Mouse (Mus musculus) CH12.LX (cell line): ENCODE results near the gene Cep70. TPM values are rescaled to one million over a fixed set of nuclear protein-coding genes. Genes with fewer than 3 reads are reported as not detected.

Experiments used
- DNase-seq: peaks from one replicate; pipeline ENCODE4 v3.0.0-alpha.2; 2013; ENCODE audit errors: extremely low read depth
- H3K27ac ChIP-seq: 2 replicates; pipeline ENCODE4 v1.5.1; 2012; ENCODE audit warnings: low read depth, mild to moderate bottlenecking, control low read depth, moderate library complexity; ENCODE audit not compliant: insufficient read depth
- H3K27me3 ChIP-seq: replicated peaks from 2 replicates; pipeline ENCODE3; 2012; ENCODE audit warnings: inconsistent platforms
- H3K36me3 ChIP-seq, 2 experiments: replicated peaks in 1 of 2; 2 replicates each; pipeline versions ENCODE3 to v1.6.1; 2012; ENCODE audit warnings: inconsistent platforms in 1 of 2, low read length in 1 of 2, mild to moderate bottlenecking in 1 of 2, mixed read lengths in 1 of 2, moderate library complexity in 1 of 2; ENCODE audit not compliant: control insufficient read depth in 1 of 2, insufficient read depth in 1 of 2
- H3K4me1 ChIP-seq, 2 experiments: 2 replicates each; pipeline ENCODE4 v1.6.1; 2012; ENCODE audit warnings: inconsistent platforms in 1 of 2, moderate library complexity in 1 of 2; ENCODE audit not compliant: insufficient read depth in 2 of 2, control insufficient read depth in 1 of 2
- H3K4me2 ChIP-seq: 2 replicates; pipeline ENCODE4 v1.6.1; 2012; ENCODE audit warnings: low read depth, mild to moderate bottlenecking, control low read depth; ENCODE audit not compliant: poor library complexity, insufficient read depth, severe bottlenecking
- H3K4me3 ChIP-seq, 3 experiments: fragments of 150-350 bp in 1 of 3; sonication (generic) in 1 of 3; replicated peaks in 1 of 3; 2 replicates each; pipeline versions ENCODE3 to v1.5.1; 2011 to 2012; ENCODE audit warnings: low read depth in 2 of 3, low read length in 2 of 3, mild to moderate bottlenecking in 2 of 3, moderate library complexity in 2 of 3, control low read depth in 1 of 3, improper control_type of control experiment in 1 of 3, inconsistent platforms in 1 of 3, mixed read lengths in 1 of 3; ENCODE audit not compliant: poor library complexity in 1 of 3
- H3K79me2 ChIP-seq: replicated peaks from 2 replicates; pipeline ENCODE4 v1.6.1; 2012; ENCODE audit warnings: mild to moderate bottlenecking, moderate library complexity; ENCODE audit not compliant: control insufficient read depth, poor library complexity, insufficient read depth, severe bottlenecking; ENCODE audit errors: extremely low read depth
- H3K9ac ChIP-seq: 2 replicates; pipeline ENCODE4 v1.6.1; 2012; ENCODE audit warnings: low read depth, mild to moderate bottlenecking, control low read depth, moderate library complexity; ENCODE audit not compliant: insufficient read depth
- H3K9me3 ChIP-seq: replicated peaks from 2 replicates; pipeline ENCODE3; 2012; ENCODE audit warnings: low read length, inconsistent platforms, mixed read lengths
- BHLHE40 ChIP-seq: IDR thresholded peaks from 2 replicates; pipeline ENCODE4 v1.6.1; 2011; ENCODE audit warnings: mild to moderate bottlenecking, low read depth, low read length, improper control_type of control experiment
- CHD1 ChIP-seq: IDR thresholded peaks from 2 replicates; pipeline ENCODE4 v1.6.1; 2012; ENCODE audit warnings: low read depth, low read length, improper control_type of control experiment, inconsistent platforms
- CHD2 ChIP-seq: IDR thresholded peaks from 2 replicates; pipeline ENCODE4 v1.6.1; 2011; ENCODE audit warnings: low read length, improper control_type of control experiment
- CTCF ChIP-seq, 2 experiments: IDR thresholded peaks in 1 of 2; conservative IDR thresholded peaks in 1 of 2; 2 replicates each; pipeline ENCODE4 v1.5.1; 2011 to 2012; ENCODE audit warnings: low read depth in 2 of 2, low read length in 2 of 2, improper control_type of control experiment in 1 of 2, inconsistent platforms in 1 of 2, mild to moderate bottlenecking in 1 of 2, moderate library complexity in 1 of 2
- E2F4 ChIP-seq: IDR thresholded peaks from 2 replicates; pipeline ENCODE4 v1.6.1; 2011; ENCODE audit warnings: low read depth, low read length, improper control_type of control experiment; ENCODE audit not compliant: insufficient replicate concordance
- ELF1 ChIP-seq: IDR thresholded peaks from 2 replicates; pipeline ENCODE4 v1.6.1; 2014; ENCODE audit warnings: low read depth, mild to moderate bottlenecking, inconsistent platforms, low read length, improper control_type of control experiment
- EP300 ChIP-seq: IDR thresholded peaks from 2 replicates; pipeline ENCODE4 v1.6.1; 2011; ENCODE audit warnings: low read length, improper control_type of control experiment
- ETS1 ChIP-seq: conservative IDR thresholded peaks from 2 replicates; pipeline ENCODE4 v1.6.1; 2012; ENCODE audit warnings: low read depth, mild to moderate bottlenecking, inconsistent platforms, low read length, improper control_type of control experiment, moderate library complexity
- GABPA ChIP-seq: IDR thresholded peaks from 2 replicates; pipeline ENCODE4 v1.6.1; 2012; ENCODE audit warnings: low read depth, low read length, improper control_type of control experiment, inconsistent platforms; ENCODE audit not compliant: insufficient replicate concordance
- HCFC1 ChIP-seq: IDR thresholded peaks from 2 replicates; pipeline ENCODE4 v1.6.1; 2012; ENCODE audit warnings: low read depth, mild to moderate bottlenecking, inconsistent platforms, low read length, improper control_type of control experiment
- IRF4 ChIP-seq: IDR thresholded peaks from 2 replicates; pipeline ENCODE4 v1.6.1; 2014; ENCODE audit warnings: low read depth, mild to moderate bottlenecking, inconsistent platforms, low read length, improper control_type of control experiment
- JUN ChIP-seq: IDR thresholded peaks from 2 replicates; pipeline ENCODE4 v1.6.1; 2011; ENCODE audit warnings: low read depth, mild to moderate bottlenecking, low read length, improper control_type of control experiment, moderate library complexity; ENCODE audit not compliant: insufficient read depth
- JUND ChIP-seq: conservative IDR thresholded peaks from 2 replicates; pipeline ENCODE4 v1.6.1; 2011; ENCODE audit warnings: low read depth, low read length, improper control_type of control experiment
- KAT2A ChIP-seq: IDR thresholded peaks from 2 replicates; pipeline ENCODE4 v1.6.1; 2012; ENCODE audit warnings: low read length, improper control_type of control experiment, inconsistent platforms; ENCODE audit not compliant: insufficient replicate concordance
- MAFK ChIP-seq: IDR thresholded peaks from 2 replicates; pipeline ENCODE4 v1.6.1; 2011; ENCODE audit warnings: low read length, improper control_type of control experiment; ENCODE audit not compliant: insufficient replicate concordance
- MAX ChIP-seq: IDR thresholded peaks from 2 replicates; pipeline ENCODE4 v1.6.1; 2011; ENCODE audit warnings: low read length, improper control_type of control experiment
- MAZ ChIP-seq: IDR thresholded peaks from 2 replicates; pipeline ENCODE4 v1.6.1; 2012; ENCODE audit warnings: low read depth, mild to moderate bottlenecking, inconsistent platforms, low read length, improper control_type of control experiment, moderate library complexity
- MEF2A ChIP-seq: IDR thresholded peaks from 2 replicates; pipeline ENCODE4 v1.6.1; 2014; ENCODE audit warnings: low read depth, mild to moderate bottlenecking, inconsistent platforms, low read length, improper control_type of control experiment, borderline replicate concordance
- MXI1 ChIP-seq: IDR thresholded peaks from 2 replicates; pipeline ENCODE4 v1.6.1; 2011; ENCODE audit warnings: mild to moderate bottlenecking, low read depth, low read length, improper control_type of control experiment
- MYC ChIP-seq: IDR thresholded peaks from 2 replicates; pipeline ENCODE4 v1.6.1; 2011; ENCODE audit warnings: low read depth, mild to moderate bottlenecking, improper control_type of control experiment, low read length
- NELFE ChIP-seq: IDR thresholded peaks from 2 replicates; pipeline ENCODE4 v1.6.1; 2011; ENCODE audit warnings: low read depth, low read length, improper control_type of control experiment
- NRF1 ChIP-seq: IDR thresholded peaks from 2 replicates; pipeline ENCODE4 v1.6.1; 2014; ENCODE audit warnings: low read depth, mild to moderate bottlenecking, inconsistent platforms, low read length, improper control_type of control experiment, moderate library complexity
- PAX5 ChIP-seq: IDR thresholded peaks from 2 replicates; pipeline ENCODE4 v1.6.1; 2012; ENCODE audit warnings: low read length, inconsistent platforms, mixed read lengths
- POLR2A ChIP-seq: IDR thresholded peaks from 2 replicates; pipeline ENCODE4 v1.6.1; 2011; ENCODE audit warnings: low read depth, mild to moderate bottlenecking, improper control_type of control experiment, low read length
- POLR2AphosphoS2 ChIP-seq: IDR thresholded peaks from 2 replicates; pipeline ENCODE4 v1.6.1; 2011; ENCODE audit warnings: low read depth, low read length, improper control_type of control experiment
- RAD21 ChIP-seq: IDR thresholded peaks from 2 replicates; pipeline ENCODE4 v1.6.1; 2011; ENCODE audit warnings: low read depth, mild to moderate bottlenecking, low read length, improper control_type of control experiment, moderate library complexity
- RCOR1 ChIP-seq: conservative IDR thresholded peaks from 2 replicates; pipeline ENCODE4 v1.6.1; 2012; ENCODE audit warnings: low read depth, mild to moderate bottlenecking, inconsistent platforms, low read length, improper control_type of control experiment
- SIN3A ChIP-seq: IDR thresholded peaks from 2 replicates; pipeline ENCODE4 v1.6.1; 2012; ENCODE audit warnings: low read length, improper control_type of control experiment, inconsistent platforms
- SMC3 ChIP-seq: IDR thresholded peaks from 2 replicates; pipeline ENCODE4 v1.6.1; 2011; ENCODE audit warnings: low read depth, low read length, improper control_type of control experiment
- TBP ChIP-seq: conservative IDR thresholded peaks from 2 replicates; pipeline ENCODE4 v1.6.1; 2011; ENCODE audit warnings: low read depth, low read length, improper control_type of control experiment
- TCF12 ChIP-seq: IDR thresholded peaks from 2 replicates; pipeline ENCODE4 v1.6.1; 2014; ENCODE audit warnings: low read depth, mild to moderate bottlenecking, inconsistent platforms, low read length, improper control_type of control experiment
- UBTF ChIP-seq: IDR thresholded peaks from 2 replicates; pipeline ENCODE4 v1.6.1; 2012; ENCODE audit warnings: low read depth, mild to moderate bottlenecking, inconsistent platforms, low read length, improper control_type of control experiment, moderate library complexity
- USF1 ChIP-seq: IDR thresholded peaks from 2 replicates; pipeline ENCODE4 v1.6.1; 2014; ENCODE audit warnings: low read depth, mild to moderate bottlenecking, inconsistent platforms, low read length, improper control_type of control experiment
- USF2 ChIP-seq: conservative IDR thresholded peaks from 2 replicates; pipeline ENCODE4 v1.6.1; 2011; ENCODE audit warnings: low read depth, low read length, improper control_type of control experiment
- ZC3H11A ChIP-seq: IDR thresholded peaks from 2 replicates; pipeline ENCODE4 v1.6.1; 2012; ENCODE audit warnings: low read depth, mild to moderate bottlenecking, inconsistent platforms, low read length, improper control_type of control experiment
- ZKSCAN1 ChIP-seq: IDR thresholded peaks from 2 replicates; pipeline ENCODE4 v1.6.1; 2012; ENCODE audit warnings: low read depth, inconsistent platforms, low read length, improper control_type of control experiment, borderline replicate concordance
- ZMIZ1 ChIP-seq: IDR thresholded peaks from 2 replicates; pipeline ENCODE4 v1.6.1; 2012; ENCODE audit warnings: low read depth, mild to moderate bottlenecking, inconsistent platforms, low read length, improper control_type of control experiment
- ZNF384 ChIP-seq: IDR thresholded peaks from 2 replicates; pipeline ENCODE4 v1.6.1; 2012; ENCODE audit warnings: low read depth, low read length, improper control_type of control experiment, inconsistent platforms
- dilution Hi-C: fragments of 300-500 bp; cut with MboI; formaldehyde crosslinking; loops from 2 replicates; pipeline ENCODE4 v1.14.3; 2020; ENCODE audit warnings: low sequenced_read_pairs; ENCODE audit not compliant: extremely low pct_unique_long_range_greater_than_20kb, extremely low pct_ligation_motif_present
- in situ Hi-C: fragments of 300-500 bp; cut with MboI; formaldehyde crosslinking; loops from 3 replicates; pipeline ENCODE4 v1.14.3; 2019; ENCODE audit warnings: low sequenced_read_pairs, low pct_ligation_motif_present, low pct_unique_long_range_greater_than_20kb, mixed read lengths
- polyA plus RNA-seq: library from polyadenylated mRNA; unstranded; fragments of >175 nt; gene quantifications from 2 replicates; pipeline ENCODE4 v1.2.1, GENCODE M21; 2012; ENCODE audit warnings: low read depth; ENCODE audit not compliant: insufficient read length
- total RNA-seq, 2 experiments: library from RNA; depleted of rRNA; stranded (reverse); fragments of 300-350 nt in 1 of 2; fragments of >200 nt in 1 of 2; gene quantifications; 2 replicates each; pipeline ENCODE4 v1.2.3; 2012 to 2014

The Cep70 gene
- total RNA-seq (2012; rRNA removed) (6.5 and 10.2 TPM in 2 replicates), total RNA-seq (2014; rRNA removed) (21.8 and 22.9 TPM in 2 replicates), polyA plus RNA-seq (8.8 and 9.7 TPM in 2 replicates)

DNA sequence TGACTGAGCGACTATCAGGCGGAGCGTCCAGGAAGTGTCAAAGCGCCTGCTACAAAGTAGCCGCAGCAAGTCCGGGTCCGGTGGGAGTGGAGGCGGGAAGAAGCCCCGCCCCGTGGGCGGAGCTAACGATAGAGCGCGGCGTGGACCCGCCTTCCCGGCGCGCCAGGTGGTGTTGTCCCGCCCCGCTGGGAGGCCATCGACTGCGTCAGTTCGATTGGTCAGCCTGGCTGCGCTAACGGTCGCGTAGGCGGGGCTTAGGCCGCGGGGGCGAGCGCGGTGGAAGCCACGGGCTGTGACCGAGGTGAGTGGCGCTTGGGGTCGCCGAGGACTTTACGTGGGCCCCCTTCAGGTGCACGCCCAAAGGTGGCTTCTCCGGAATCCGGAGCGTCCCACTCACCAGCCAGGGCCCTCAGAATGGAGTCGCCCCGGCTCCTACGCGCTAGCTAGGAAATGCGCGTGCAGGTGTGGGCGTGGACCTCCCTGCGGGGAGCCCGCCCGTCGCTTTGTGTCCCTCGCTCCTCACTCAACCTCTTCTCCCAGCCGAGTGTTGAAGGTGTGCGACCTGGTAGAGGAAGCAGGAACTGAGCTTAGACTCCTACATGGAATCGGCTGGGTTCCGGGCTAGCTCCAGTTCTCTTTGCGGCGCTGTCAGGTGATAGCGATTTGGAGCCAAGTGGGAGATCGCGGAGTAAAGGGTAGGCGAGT is at the start of gene Cep70:
Gene Cep70, plus strand, starts transcription at position 178 of the 705 bp plus-strand sequence.
- peak; percentile 94 for DNase-seq
- dilution Hi-C loops = no loop called here

DNA sequence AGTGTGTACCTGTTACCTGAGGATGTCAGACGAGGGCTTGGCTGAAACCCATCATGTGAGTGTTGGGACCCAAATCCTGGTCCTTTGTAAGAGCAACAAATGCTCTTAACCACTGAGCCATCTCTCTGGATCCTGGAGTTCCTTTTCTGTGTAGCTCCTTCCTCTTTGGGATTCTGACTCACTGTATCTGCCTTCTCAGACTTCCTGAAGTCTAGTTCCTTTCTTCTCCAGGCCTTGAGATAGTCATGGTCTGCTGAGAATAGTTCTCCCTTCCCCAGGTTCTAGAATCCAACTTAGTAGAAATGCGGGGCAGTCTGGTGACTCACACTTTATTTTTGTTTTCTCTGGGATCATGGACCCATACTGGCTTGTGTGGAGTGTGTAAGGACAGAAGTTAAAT is 30.5 kb upstream of the Cep70 start:
- H3K9me3 ChIP-seq = no peaks in the 10 kb centered on the region
- no peak overlapping the region for H3K9ac ChIP-seq
- H3K4me3 ChIP-seq = no peak overlapping the region
- dilution Hi-C loops = no loop called here
- H3K79me2 ChIP-seq = no peaks in the 10 kb centered on the region
- no peaks in the 10 kb centered on the region for H3K27me3 ChIP-seq
- no peaks in the 10 kb centered on the region for H3K36me3 ChIP-seq
- in situ Hi-C loops = no loop called here
- no peak overlapping the region for H3K27ac ChIP-seq
- DNase-seq = no peak
- no peak for TF ChIP-seq TBP
- TF ChIP-seq MYC = no peak
- TF ChIP-seq IRF4 = no peak
- no peak for TF ChIP-seq USF2
- TF ChIP-seq HCFC1 = no peak
- TF ChIP-seq PAX5 = no peak
- TF ChIP-seq NELFE = no peak
- TF ChIP-seq GABPA = no peak
- no peak for TF ChIP-seq CHD2
- no peak for TF ChIP-seq RAD21
- TF ChIP-seq TCF12 = no peak
- no peak for TF ChIP-seq ZNF384
- no peak for TF ChIP-seq USF1
- TF ChIP-seq POLR2A = no peak
- no peak for TF ChIP-seq CTCF (conservative IDR thresholded peaks at IDR 0.05 in 1 of 2, IDR thresholded peaks at IDR 0.05 in 1 of 2; ENCODE audit: low read depth in 2 of 2, low read length in 2 of 2)
- no peak overlapping the region for H3K4me2 ChIP-seq
- peaks cover 0 to 3% of the 10 kb centered on the region in 2 experiments; a peak in 1 of 4 replicates for H3K4me1 ChIP-seq

More for the DNA sequence above, at the start of gene Cep70:
- Histone ChIP-seq H3K4me2 (peak within 1 kb of the TSS; percentile 98), H3K4me1 (peaks cover 0 to 24% of the 10 kb centered on the region in 2 experiments; a peak in 2 of 4 replicates), H3K79me2 (no peaks in the 10 kb centered on the region), H3K9ac (peak within 1 kb of the TSS; percentile 27), H3K27me3 (peaks cover 10% of the 10 kb centered on the region), H3K27ac (no peak within 1 kb of the TSS), H3K9me3 (peaks cover 4% of the 10 kb centered on the region), H3K4me3 (peak within 1 kb of the TSS; percentile 77 to 80 (median 78)), H3K36me3 (peaks cover 0 to 18% of the 10 kb centered on the region in 2 experiments)
- TF ChIP-seq USF2 = no peak
- no peak for TF ChIP-seq MAFK
- TF ChIP-seq MEF2A = 0 out of 2 replicates have a peak, but pooled peaks have one; percentile 8
- no peak for TF ChIP-seq UBTF
- no peak for TF ChIP-seq IRF4
- no peak for TF ChIP-seq CHD2
- TF ChIP-seq RAD21 = no peak
- no peak for TF ChIP-seq RCOR1
- no peak for TF ChIP-seq ZKSCAN1
- no peak for TF ChIP-seq POLR2AphosphoS2
- TF ChIP-seq E2F4 = peak; percentile 62; the same call in 1 of the 2 replicates
- no peak for TF ChIP-seq MAZ
- TF ChIP-seq ZC3H11A = no peak
- no peak for TF ChIP-seq PAX5
- no peak for TF ChIP-seq BHLHE40
- no peak for TF ChIP-seq SMC3
- no peak for TF ChIP-seq JUN
- TF ChIP-seq NRF1 = 0 out of 2 replicates have a peak, but pooled peaks have one; percentile 32
- no peak for TF ChIP-seq ETS1
- peak; percentile 65 for TF ChIP-seq HCFC1
- no peak for TF ChIP-seq KAT2A
- peak; percentile 64; the same call in 1 of the 2 replicates for TF ChIP-seq MXI1
- TF ChIP-seq TCF12 = peak; percentile 44; the same call in 1 of the 2 replicates
- TF ChIP-seq MAX = no peak
- TF ChIP-seq POLR2A = peak; percentile 65; the same call in 1 of the 2 replicates
- peak; percentile 58; the same call in 1 of the 2 replicates for TF ChIP-seq ZMIZ1
- TF ChIP-seq CHD1 = no peak
- TF ChIP-seq USF1 = no peak
- no peak for TF ChIP-seq GABPA
- no peak for TF ChIP-seq MYC
- peak; percentile 83 for TF ChIP-seq ELF1
- TF ChIP-seq JUND = no peak
- no peak for TF ChIP-seq ZNF384
- TF ChIP-seq EP300 = no peak
- TF ChIP-seq CTCF (conservative IDR thresholded peaks at IDR 0.05 in 1 of 2, IDR thresholded peaks at IDR 0.05 in 1 of 2; ENCODE audit: low read depth in 2 of 2, low read length in 2 of 2) = no peak
- no peak for TF ChIP-seq TBP
- peak; percentile 85 for TF ChIP-seq SIN3A
- TF ChIP-seq NELFE = peak; percentile 73
- in situ Hi-C loops = loop anchor here (10.0 kb wide), 1 partner anchor 179 kb away; no protein-coding TSS in a partner anchor
